Mouse (Mus musculus) naive thymus-derived CD4-positive, alpha-beta T cell, adult 2 months (primary cell): ENCODE data around the gene Uimc1.

Source experiments
- DNase-seq: peaks from one replicate; pipeline ENCODE4 v3.0.0-alpha.2; 2011; ENCODE audit warnings: low read depth

Uimc1 gene

DNA sequence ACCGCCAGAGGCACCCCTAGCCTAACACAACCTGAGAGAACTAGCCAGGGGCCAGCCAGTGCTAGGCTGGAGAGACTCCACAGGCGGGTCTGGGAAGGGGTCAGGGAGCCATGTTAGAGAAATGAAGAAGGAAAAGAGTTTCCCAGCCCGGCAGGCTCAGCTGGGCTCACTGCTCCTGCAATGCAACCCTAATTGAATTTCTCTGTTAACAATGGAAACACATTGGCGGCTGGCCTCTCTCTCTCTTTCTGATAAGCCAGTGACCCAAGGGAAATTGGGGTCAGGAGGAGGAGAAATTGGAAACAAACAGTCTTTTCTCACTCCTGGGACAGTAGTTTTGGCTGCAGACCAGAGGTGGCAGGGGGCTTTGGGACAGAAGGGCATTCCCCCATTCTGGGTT is 105.5 kb downstream of the Uimc1 start:
- no peak for DNase-seq

DNA sequence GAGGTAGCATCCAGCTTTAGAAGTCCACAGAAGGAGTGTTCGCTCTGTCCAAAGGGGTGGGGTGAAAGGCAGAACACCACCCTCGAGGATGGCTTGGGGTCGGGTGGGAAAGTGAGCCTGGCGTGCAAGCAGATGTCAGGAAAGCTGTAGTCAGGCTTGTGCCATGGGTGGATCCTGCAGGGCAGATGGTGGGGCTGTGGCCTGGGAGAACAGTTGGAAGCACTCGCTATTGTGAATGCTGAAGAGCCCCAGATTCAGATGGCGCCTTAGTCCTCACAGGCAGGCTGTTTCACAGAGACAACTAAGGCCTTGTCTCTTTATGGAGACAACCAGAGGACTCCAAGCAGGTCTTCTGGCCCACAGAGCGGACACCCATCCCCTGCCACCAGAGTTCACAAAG is 107.9 kb downstream of the Uimc1 start:
- no peak for DNase-seq

DNA sequence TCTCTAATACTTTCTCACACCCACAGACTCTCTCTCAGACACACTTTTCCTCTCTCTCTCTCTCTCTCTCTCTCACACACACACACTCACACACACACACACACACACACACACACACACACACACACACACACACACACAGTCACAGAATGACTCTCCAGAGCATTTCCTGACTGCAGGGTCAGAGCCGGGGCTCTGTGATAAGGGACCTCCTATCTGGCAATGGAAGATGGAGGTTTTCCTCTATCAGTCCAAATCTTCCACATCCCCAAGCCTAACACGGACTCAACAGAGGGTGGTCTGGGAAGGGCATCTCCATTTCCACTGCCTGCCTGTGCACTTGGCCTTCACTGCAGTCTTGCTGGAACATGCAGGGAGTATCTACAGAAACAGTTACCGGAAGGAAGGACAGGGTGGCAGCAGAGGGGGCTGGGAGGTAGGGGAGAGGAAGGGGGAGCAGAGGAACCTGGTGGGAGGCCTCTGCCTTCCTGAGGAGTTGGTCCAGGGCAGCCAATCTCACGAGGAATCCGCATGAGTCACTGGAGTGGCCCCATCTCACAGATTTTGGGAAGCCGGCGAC is 111.8 kb downstream of the Uimc1 start:
- peak; percentile 47 for DNase-seq

DNA sequence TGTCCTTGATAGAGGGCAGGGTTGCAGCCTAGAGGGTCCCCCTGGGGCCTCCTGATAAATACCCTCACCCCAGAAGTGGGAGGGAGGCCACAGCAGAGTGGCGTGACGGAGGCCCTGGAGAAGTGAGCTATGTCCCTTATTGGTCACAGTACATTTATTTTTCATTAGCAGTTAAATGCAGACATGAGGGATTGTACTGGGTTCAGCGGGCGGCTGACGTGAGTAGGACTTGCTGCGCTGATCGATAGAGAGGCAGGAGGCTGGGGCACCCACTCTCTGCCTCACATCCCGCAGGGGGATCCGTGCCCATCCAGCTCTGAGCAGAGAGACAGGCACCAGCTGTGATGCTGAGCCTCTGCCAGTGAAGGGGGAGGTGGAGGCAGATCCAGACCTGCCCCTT is 112.7 kb downstream of the Uimc1 start:
- no peak for DNase-seq

DNA sequence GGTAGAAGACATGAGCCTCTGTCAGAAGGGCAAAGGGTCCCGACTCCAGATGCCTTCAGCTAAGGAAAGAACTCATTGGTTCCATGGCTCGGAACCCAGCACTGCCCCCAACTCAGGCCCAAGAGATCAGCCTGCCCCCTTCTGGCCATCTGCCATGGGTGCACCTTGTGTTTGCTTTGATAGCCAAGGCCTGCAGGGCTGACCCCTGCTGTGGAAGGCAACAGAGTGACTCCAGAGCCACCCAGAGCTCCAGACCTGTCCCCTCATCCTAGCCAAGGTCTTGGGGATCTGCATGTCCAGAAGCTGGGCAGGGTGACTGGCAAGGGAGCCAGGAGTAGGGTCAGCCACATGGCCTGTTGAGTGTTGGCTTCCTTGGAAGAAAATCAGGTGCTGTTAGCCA is 116.5 kb downstream of the Uimc1 start:
- DNase-seq, result peak; percentile 16

DNA sequence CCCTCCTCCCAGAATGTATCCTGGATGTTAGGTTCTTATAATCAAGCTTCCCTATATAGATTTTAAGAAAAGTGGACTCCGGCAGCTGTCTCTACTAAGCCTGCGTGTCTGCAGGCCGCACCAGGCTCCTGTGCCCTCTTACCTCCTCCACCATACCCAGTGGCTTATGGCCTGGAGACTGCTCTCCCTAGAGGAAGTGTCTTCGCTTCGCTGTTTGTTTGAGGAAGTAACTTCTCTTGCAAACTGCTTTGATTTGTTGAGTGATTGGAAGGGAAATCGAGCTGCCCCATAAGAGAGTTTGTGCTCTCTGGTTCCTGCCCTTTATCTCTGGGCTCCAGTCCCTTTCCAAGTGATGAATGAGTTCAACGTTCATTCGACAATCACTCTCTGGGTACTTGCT is 117.1 kb downstream of the Uimc1 start:
- peak; percentile 14 for DNase-seq

DNA sequence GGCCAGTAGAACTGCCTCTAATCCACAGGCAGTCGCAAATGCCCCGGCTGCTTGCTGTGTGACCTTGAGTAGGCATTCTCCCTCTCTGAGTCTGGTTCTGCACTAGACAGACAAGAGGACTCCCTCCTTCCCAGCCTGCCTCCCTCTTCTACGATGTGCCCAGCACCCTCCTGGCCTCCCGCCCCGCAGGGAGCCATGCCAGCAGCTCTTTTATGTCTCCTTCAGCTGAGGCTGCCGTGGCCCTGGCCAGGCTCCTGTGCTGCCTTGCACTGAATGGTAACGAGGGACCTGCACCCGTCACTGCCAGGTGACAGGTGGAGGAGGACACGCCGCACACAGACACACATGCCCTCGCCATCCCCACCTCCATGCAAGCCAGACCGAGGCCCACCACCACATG is 119.1 kb downstream of the Uimc1 start:
- no peak for DNase-seq

DNA sequence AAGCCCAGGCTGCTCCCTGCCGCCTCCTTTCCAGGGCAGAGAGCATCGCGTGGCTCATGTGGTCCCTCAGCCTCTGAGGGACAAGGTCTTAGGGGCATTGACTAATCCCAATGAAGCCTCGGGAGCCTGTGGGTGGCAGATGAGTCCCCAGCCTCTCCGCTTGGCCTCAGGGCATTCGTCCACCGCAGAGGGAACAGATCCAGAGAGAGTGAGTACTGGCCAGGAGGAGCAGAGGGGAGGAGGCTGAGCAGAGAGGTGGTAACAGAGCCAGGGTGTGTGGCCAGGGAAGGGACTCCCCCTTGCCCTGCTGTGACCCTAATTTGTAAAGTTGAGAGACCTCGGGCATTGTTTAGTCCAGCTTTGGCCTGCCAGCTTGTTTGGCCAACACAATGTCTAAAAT is 121.3 kb downstream of the Uimc1 start:
- no peak for DNase-seq
